ENCODE assay signal across 11 mouse cellular contexts in the genomic region with DNA sequence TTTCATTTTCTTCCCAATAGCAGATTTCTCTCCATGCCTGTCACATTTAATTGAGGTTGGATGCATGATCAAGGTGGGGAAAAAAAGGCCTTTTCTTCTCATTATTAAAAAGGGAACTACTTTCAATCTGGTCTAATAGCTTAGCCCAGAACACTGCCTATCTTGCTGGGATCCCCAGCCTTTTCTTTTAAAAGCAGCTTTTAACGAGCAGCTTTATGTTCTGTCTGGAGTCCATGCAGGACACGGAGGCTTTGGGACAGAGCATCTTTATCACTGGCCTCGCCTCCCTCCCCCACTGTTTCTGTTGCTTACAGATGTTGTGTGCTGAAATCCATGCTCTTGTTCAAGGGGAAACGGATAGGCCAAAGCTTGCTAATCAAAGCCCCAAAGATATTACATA. TPM values are rescaled to one million over a fixed set of nuclear protein-coding genes. Genes with fewer than 3 reads are reported as not detected.
DNase-seq lines count a peak whose midpoint lies in the region; ATAC-seq and TF ChIP-seq lines count a peak whose summit lies in the region.
"Had no signal": no experiment of that assay in that cellular context is flagged by ENCODE, and none has a peak within 500 bp of the region (broad histone marks: within the 10 kb centered on the region; RNA-seq: fewer than 3 reads in every experiment).

No protein-coding gene starts in this region.

- ATAC-seq in heart, embryonic 13.5 days (ENCODE audit: extremely low read depth, insufficient number of reproducible peaks, low FRiP score, low TSS enrichment), result no peak
- ATAC-seq in forebrain, embryonic 12.5 days (ENCODE audit: low FRiP score), result peak; percentile 77; the same call in 1 of the 2 replicates
- peak; percentile 92 for ATAC-seq in midbrain, embryonic 12.5 days (ENCODE audit: low FRiP score, low read depth)
- ATAC-seq in intestine, postnatal 0 days, result no peak

- no peak overlapping the region for H3K9ac ChIP-seq in heart, embryonic 13.5 days
- H3K9ac ChIP-seq in forebrain, embryonic 12.5 days, result no peak overlapping the region; the same call in 1 of the 2 replicates
- H3K9ac ChIP-seq in midbrain, embryonic 12.5 days (replicated peaks), result no peak overlapping the region
- no peak overlapping the region for H3K9ac ChIP-seq in intestine, postnatal 0 days (ENCODE audit: low read depth, low read length)
- H3K9ac ChIP-seq: embryonic facial prominence, embryonic 15.5 days had no signal

- H3K27me3 ChIP-seq in heart, embryonic 13.5 days (replicated peaks), result peaks cover 50% of the 10 kb centered on the region
- H3K27me3 ChIP-seq in forebrain, embryonic 12.5 days, result no peaks in the 10 kb centered on the region
- H3K27me3 ChIP-seq in midbrain, embryonic 12.5 days, result no peaks in the 10 kb centered on the region
- H3K27me3 ChIP-seq in intestine, postnatal 0 days (replicated peaks; ENCODE audit: control insufficient read depth, insufficient read depth, low read length), result no peaks in the 10 kb centered on the region
- H3K27me3 ChIP-seq: embryonic facial prominence, embryonic 15.5 days; Patski had no signal

- H3K9me3 ChIP-seq in heart, embryonic 13.5 days, result no peaks in the 10 kb centered on the region
- H3K9me3 ChIP-seq in forebrain, embryonic 12.5 days, result no peaks in the 10 kb centered on the region
- no peaks in the 10 kb centered on the region for H3K9me3 ChIP-seq in midbrain, embryonic 12.5 days
- no peaks in the 10 kb centered on the region for H3K9me3 ChIP-seq in intestine, postnatal 0 days (ENCODE audit: control insufficient read depth)
- H3K9me3 ChIP-seq: embryonic facial prominence, embryonic 15.5 days had no signal

- H3K4me2 ChIP-seq in heart, embryonic 13.5 days, result no peak overlapping the region
- peak overlapping the region; percentile 29; the same call in 1 of the 2 replicates for H3K4me2 ChIP-seq in forebrain, embryonic 12.5 days
- H3K4me2 ChIP-seq in midbrain, embryonic 12.5 days (replicated peaks), result peak overlapping the region; percentile 24
- H3K4me2 ChIP-seq in intestine, postnatal 0 days (replicated peaks; ENCODE audit: low read depth), result no peak overlapping the region
- H3K4me2 ChIP-seq: embryonic facial prominence, embryonic 15.5 days had no signal

- peak overlapping the region; percentile 20; the same call in 1 of the 2 replicates for H3K27ac ChIP-seq in heart, embryonic 13.5 days (replicated peaks)
- H3K27ac ChIP-seq in forebrain, embryonic 12.5 days, result peak overlapping the region; percentile 68
- peak overlapping the region; percentile 82 for H3K27ac ChIP-seq in midbrain, embryonic 12.5 days (replicated peaks)
- no peak overlapping the region for H3K27ac ChIP-seq in intestine, postnatal 0 days (ENCODE audit: low read depth, low read length)
- H3K27ac ChIP-seq: embryonic facial prominence, embryonic 15.5 days had no signal

- intact Hi-C loops in heart, postnatal 14 days (cut with DNase I), result no loop called here
- intact Hi-C loops in left cerebral cortex, postnatal 10 days (cut with DNase I), result no loop called here

- H3K36me3 ChIP-seq in heart, embryonic 13.5 days, result no peaks in the 10 kb centered on the region
- no peaks in the 10 kb centered on the region for H3K36me3 ChIP-seq in forebrain, embryonic 12.5 days (replicated peaks)
- H3K36me3 ChIP-seq in midbrain, embryonic 12.5 days, result no peaks in the 10 kb centered on the region
- no peaks in the 10 kb centered on the region for H3K36me3 ChIP-seq in intestine, postnatal 0 days (ENCODE audit: control insufficient read depth, insufficient read depth)
- H3K36me3 ChIP-seq: embryonic facial prominence, embryonic 15.5 days had no signal

- peaks cover 11% of the 10 kb centered on the region; the same call in 1 of the 2 replicates for H3K4me1 ChIP-seq in heart, embryonic 13.5 days
- H3K4me1 ChIP-seq in forebrain, embryonic 12.5 days, result peaks cover 25% of the 10 kb centered on the region
- H3K4me1 ChIP-seq in midbrain, embryonic 12.5 days, result peaks cover 20% of the 10 kb centered on the region
- H3K4me1 ChIP-seq in intestine, postnatal 0 days (replicated peaks; ENCODE audit: control insufficient read depth, insufficient read depth, low read length), result no peaks in the 10 kb centered on the region

- H3K4me3 ChIP-seq in heart, embryonic 13.5 days, result no peak overlapping the region
- no peak overlapping the region for H3K4me3 ChIP-seq in forebrain, embryonic 12.5 days (replicated peaks)
- H3K4me3 ChIP-seq in midbrain, embryonic 12.5 days, result no peak overlapping the region
- H3K4me3 ChIP-seq in intestine, postnatal 0 days (ENCODE audit: low read depth, low read length), result no peak overlapping the region
- H3K4me3 ChIP-seq: embryonic facial prominence, embryonic 15.5 days had no signal

- no peak for TF ChIP-seq CTCF in intestine, postnatal 0 days (IDR thresholded peaks at IDR 0.05; ENCODE audit: low read depth)

- 37% methylated on average over 4 of the region's 4 CpGs for WGBS in heart, embryonic 13.5 days
- 6% methylated on average over 4 of the region's 4 CpGs for WGBS in forebrain, embryonic 12.5 days
- WGBS in midbrain, embryonic 12.5 days, result 7% methylated on average over 4 of the region's 4 CpGs
- WGBS in intestine, postnatal 0 days, result 57% methylated on average over 4 of the region's 4 CpGs

- no peak for DNase-seq in heart, postnatal 14 days
- DNase-seq in Muller cell, postnatal 12 days (ENCODE audit: inconsistent ontology term), result peak; percentile 82
- DNase-seq in T-cell, adult 2 months (ENCODE audit: low spot score), result no peak
- no peak for DNase-seq in left cerebral cortex, postnatal 10 days (ENCODE audit: extremely low spot score in 1 of 2, low spot score in 2 of 2)
- DNase-seq: lung, postnatal 14 days had no signal

RNA-seq across cellular contexts. Expression of a gene that starts 32.8 kb away (rescaled TPM):
- polyA plus RNA-seq in heart, embryonic 13.5 days (2015; fragmentation: Nextera tagmentation; extraction: Ambion mirVana), result 15.3 and 17.1 TPM in 2 replicates
- total RNA-seq in heart, postnatal 14 days (2021), result 1 to 10 TPM; 5.3 to 6.3 TPM
- polyA plus RNA-seq in forebrain, embryonic 12.5 days (2016; fragmentation: Nextera tagmentation; extraction: Ambion mirVana), result 55.1 and 59.8 TPM in 2 replicates
- polyA plus RNA-seq in midbrain, embryonic 12.5 days (2016; fragmentation: Nextera tagmentation; extraction: Ambion mirVana), result 68.8 and 81.3 TPM in 2 replicates
- 6.2 and 6.9 TPM in 2 replicates for polyA plus RNA-seq in intestine, postnatal 0 days (2015; fragmentation: Nextera tagmentation; extraction: Ambion mirVana)
- total RNA-seq in left cerebral cortex, postnatal 10 days (2021), result 10 to 100 TPM; 10.1 to 12.4 TPM

Comparison
In these comparisons a context has a peak if more than half of its experiments do, and no peak if none do; other contexts are left out.
1. ATAC-seq: peak in forebrain, embryonic 12.5 days (single experiment) and midbrain, embryonic 12.5 days (single experiment); none in heart, embryonic 13.5 days (single experiment) and intestine, postnatal 0 days (single experiment).
2. H3K4me2 ChIP-seq: peak in forebrain, embryonic 12.5 days (single experiment) and midbrain, embryonic 12.5 days (single experiment); none in heart, embryonic 13.5 days (single experiment) and intestine, postnatal 0 days (single experiment).